Mouse (Mus musculus) embryonic facial prominence, embryonic 14.5 days (tissue): Measurements from ENCODE around the gene Ccdc134. TPM values are rescaled to one million over a fixed set of nuclear protein-coding genes. Genes with fewer than 3 reads are reported as not detected.

Experiments
- ATAC-seq: fragments of 200-750 bp; cut with Nextera tagmentation; 2 replicates; pipeline ENCODE4 v1.8.0; 2017; ENCODE audit warnings: low read depth, moderate number of reproducible peaks, moderate TSS enrichment
- DNase-seq: peaks from one replicate; pipeline ENCODE4 v3.0.0-alpha.2; 2015; ENCODE audit warnings: low spot score
- H3K27ac ChIP-seq: fragments of 300-500 bp; sonication (generic); replicated peaks from 2 replicates; pipeline ENCODE4 v1.5.1; 2014; ENCODE audit warnings: low read depth, mild to moderate bottlenecking, low read length, moderate library complexity
- H3K27me3 ChIP-seq: fragments of 300-500 bp; sonication (generic); replicated peaks from 2 replicates; pipeline ENCODE4 v1.6.1; 2014; ENCODE audit warnings: low read length; ENCODE audit not compliant: control insufficient read depth, insufficient read depth
- H3K36me3 ChIP-seq: fragments of 300-500 bp; sonication (generic); 2 replicates; pipeline ENCODE4 v1.6.1; 2014; ENCODE audit warnings: low read length, mixed read lengths; ENCODE audit not compliant: control insufficient read depth, insufficient read depth
- H3K4me1 ChIP-seq: fragments of 300-500 bp; sonication (generic); 2 replicates; pipeline ENCODE4 v1.6.1; 2014; ENCODE audit warnings: antibody characterized with exemption, low read length; ENCODE audit not compliant: control insufficient read depth, insufficient read depth
- H3K4me2 ChIP-seq: fragments of 300-500 bp; sonication (generic); 2 replicates; pipeline ENCODE4 v1.6.1; 2014; ENCODE audit warnings: low read depth, mild to moderate bottlenecking, low read length, moderate library complexity, mixed read lengths
- H3K4me3 ChIP-seq: fragments of 300-500 bp; sonication (generic); 2 replicates; pipeline ENCODE4 v1.5.1; 2014; ENCODE audit warnings: low read depth, mild to moderate bottlenecking, low read length
- H3K9ac ChIP-seq: fragments of 300-500 bp; sonication (generic); 2 replicates; pipeline ENCODE4 v1.6.1; 2014; ENCODE audit warnings: low read depth, mild to moderate bottlenecking, low read length, moderate library complexity, mixed read lengths
- H3K9me3 ChIP-seq: fragments of 300-500 bp; sonication (generic); 2 replicates; pipeline ENCODE4 v1.6.1; 2016; ENCODE audit warnings: low read length; ENCODE audit not compliant: control insufficient read depth
- WGBS: fragments of 180-500 bp; shearing (Covaris S2); extraction: QIAGEN DNeasy Blood & Tissue Kit; methylation state at CpG from one replicate; pipeline ENCODE4 v1.1.7; 2014; 5-methylcytosine and 5-hydroxymethylcytosine counted together
- polyA plus RNA-seq: library from polyadenylated mRNA; unstranded; fragments of >200 nt; fragmentation: Nextera tagmentation; extraction: Ambion mirVana; gene quantifications from 2 replicates; pipeline ENCODE4 v1.2.1, GENCODE M21; 2014

Ccdc134 gene
- polyA plus RNA-seq, 1 experiment from 2014 or later = 29.6 TPM

DNA sequence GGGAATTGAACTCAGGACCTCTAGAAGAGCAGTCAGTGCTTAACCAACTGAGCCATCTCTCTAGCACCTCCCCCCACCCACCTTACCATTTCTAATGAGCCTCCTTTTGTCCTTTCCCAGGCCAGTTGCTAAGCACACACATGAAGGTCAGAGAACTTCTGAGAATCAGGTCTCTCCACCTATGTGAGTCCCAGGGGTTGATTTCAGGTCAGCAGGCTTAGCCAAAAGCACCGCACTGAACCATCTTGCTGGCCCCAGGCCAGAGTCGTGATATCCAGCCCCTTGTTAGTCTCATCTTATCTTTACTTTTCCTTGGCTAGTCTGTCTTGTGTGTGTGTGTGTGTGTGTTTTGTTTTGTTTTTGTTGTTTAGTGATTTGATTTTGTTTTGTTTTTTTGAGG, 17.7 kb downstream of the Ccdc134 start:
- H3K27me3 ChIP-seq = no peaks in the 10 kb centered on the region
- H3K9me3 ChIP-seq = no peaks in the 10 kb centered on the region
- H3K4me3 ChIP-seq = no peak overlapping the region
- 45% methylated on average over 2 of the region's 2 CpGs for WGBS
- 0 out of 2 replicates have a peak overlapping the region, but pooled peaks have one; percentile 1 for H3K9ac ChIP-seq
- peaks cover 11% of the 10 kb centered on the region; the same call in 1 of the 2 replicates for H3K36me3 ChIP-seq
- peak overlapping the region; percentile 85 for H3K27ac ChIP-seq
- no peak for DNase-seq
- ATAC-seq = no peak
- H3K4me2 ChIP-seq = no peak overlapping the region
- 0 out of 2 replicates have a peak, but pooled peaks cover 16% of the 10 kb centered on the region for H3K4me1 ChIP-seq

DNA sequence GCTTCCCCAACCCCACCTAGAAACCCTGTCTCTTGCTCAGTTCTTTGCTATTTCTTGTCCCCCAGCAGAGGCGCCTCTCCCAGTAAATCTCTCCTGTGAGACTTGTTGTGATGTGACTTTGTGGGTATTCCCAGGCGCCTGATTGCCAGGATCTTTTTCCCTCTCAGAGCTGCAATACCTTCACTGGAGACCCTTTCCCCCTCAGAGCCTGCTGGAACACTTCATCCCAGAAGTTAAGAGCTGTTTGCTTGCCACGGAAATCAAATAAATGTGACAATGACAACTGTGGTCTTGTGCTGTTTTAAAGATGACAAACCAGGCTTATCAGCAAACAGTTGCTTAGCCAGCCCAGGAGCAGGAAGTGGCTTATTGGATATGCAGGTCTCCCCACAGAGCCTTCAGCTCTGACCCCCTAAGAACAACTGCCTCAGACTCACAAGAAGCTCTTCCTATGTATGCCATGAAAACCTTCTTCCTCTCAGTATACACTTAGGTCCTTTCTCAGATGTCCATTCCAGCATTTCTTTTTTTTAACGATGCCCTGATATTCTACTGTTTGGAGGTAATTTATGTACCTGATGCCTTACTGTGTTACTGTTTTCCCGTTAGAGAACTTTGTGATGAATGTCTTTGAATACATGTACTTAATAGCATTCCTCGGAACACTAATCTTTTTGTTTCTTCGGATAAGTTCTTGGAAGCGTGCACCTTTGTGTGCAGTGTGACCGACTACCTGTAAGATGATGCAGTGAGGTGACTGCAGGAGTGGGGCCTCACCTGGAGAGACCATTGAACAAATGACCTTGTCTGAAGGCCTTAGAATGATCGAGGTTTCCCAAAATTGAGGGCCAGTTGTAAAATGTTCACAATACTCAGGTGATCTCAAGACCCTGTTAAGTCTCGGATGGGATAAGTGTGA, 18.4 kb downstream of the Ccdc134 start:
- Histone ChIP-seq H3K27me3 (no peaks in the 10 kb centered on the region), H3K9me3 (no peaks in the 10 kb centered on the region), H3K9ac (peak overlapping the region; percentile 22), H3K4me3 (peak overlapping the region; percentile 89), H3K4me2 (peak overlapping the region; percentile 45), H3K36me3 (peaks cover 13% of the 10 kb centered on the region; the same call in 1 of the 2 replicates), H3K4me1 (0 out of 2 replicates have a peak, but pooled peaks cover 16% of the 10 kb centered on the region), H3K27ac (peak overlapping the region; percentile 85)
- DNase-seq = peak; percentile 41
- WGBS = 13% methylated on average over 11 of the region's 11 CpGs
- no peak; the same call in 1 of the 2 replicates for ATAC-seq

DNA sequence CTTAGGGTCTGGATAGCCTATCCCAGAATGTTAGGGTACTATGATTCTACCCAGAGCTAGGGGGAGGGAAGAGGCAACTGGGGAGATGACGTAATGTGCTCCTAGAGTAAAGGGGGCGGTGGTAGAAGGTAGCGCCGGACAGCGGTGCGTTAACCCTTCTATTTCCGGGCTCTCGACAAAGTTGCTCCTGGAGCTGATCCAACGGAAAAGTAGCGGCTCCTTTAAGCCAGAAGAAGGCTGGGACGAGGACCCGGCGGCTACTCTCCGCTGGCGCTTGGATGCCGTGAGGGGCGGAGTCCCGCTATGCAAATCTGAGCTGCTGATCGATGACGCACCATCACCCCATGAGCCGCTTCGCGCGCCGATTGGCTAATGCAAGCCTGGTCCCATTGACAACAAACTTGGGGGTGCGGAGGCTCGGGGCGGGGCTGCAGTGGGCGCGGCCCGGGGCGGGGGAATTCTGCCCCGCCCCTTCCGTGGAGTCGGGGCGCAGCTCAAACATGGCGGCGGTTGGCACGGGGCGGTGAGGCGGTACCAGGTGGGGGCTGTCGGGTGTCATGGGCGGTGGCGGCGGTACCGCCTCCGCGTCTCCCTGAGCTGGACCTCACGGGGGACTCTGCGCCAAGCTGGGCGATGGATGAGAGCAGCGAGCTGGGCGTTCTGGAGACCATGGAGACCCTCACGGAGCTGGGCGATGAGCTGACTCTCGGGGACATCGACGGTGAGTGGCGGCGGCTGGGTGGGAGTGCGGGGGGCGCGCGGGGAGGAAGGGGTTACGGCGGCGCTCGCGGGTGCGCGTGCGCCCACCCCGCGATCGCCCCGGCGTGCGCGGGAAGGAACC, 19.3 kb downstream of the Ccdc134 start, which contains the start of gene Srebf2:
Srebf2 (plus strand) TSS at position 412 of the 841 bp plus-strand sequence.
- WGBS = under 1% methylated on average over 26 of the region's 79 CpGs
- peak within 1 kb of the TSS; percentile 92 for H3K9ac ChIP-seq
- H3K9me3 ChIP-seq = no peaks in the 10 kb centered on the region
- H3K4me3 ChIP-seq = peak within 1 kb of the TSS; percentile 89
- ATAC-seq (peak; percentile 96), DNase-seq (peak; percentile 100)
- H3K4me2 ChIP-seq = peak within 1 kb of the TSS; percentile 66
- 0 out of 2 replicates have a peak, but pooled peaks cover 7% of the 10 kb centered on the region for H3K36me3 ChIP-seq
- 0 out of 2 replicates have a peak, but pooled peaks cover 16% of the 10 kb centered on the region for H3K4me1 ChIP-seq
- H3K27me3 ChIP-seq = no peaks in the 10 kb centered on the region
- H3K27ac ChIP-seq = peak within 1 kb of the TSS; percentile 97

DNA sequence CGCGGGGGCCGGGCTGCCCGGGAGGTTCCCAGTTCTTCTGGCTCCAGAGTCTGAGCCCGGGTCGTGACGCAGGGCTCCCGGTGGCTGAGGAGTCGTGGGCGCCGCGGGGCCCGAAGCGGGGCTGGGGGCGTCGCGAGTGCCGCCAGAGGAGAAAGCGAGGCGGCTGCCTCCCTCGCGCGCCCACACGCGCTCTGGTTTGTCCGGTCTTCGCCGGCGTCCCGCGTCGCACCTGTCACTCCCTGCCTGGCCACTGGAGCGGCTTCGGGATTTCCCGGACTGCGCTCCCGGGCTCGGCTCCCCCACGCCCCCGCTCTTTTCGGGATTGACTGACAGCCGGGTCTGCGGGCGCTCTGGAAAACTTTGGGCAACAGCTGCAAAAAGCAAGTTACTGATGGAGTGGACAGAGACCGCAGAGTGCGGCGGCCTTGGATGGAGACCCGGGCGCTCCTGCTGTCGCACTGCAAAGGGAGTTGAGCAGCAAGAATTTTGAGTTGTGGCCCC, 19.9 kb downstream of the Ccdc134 start:
- Histone ChIP-seq H3K9me3 (no peaks in the 10 kb centered on the region), H3K4me1 (peaks cover 19% of the 10 kb centered on the region; the same call in 1 of the 2 replicates), H3K9ac (peak overlapping the region; percentile 92), H3K36me3 (0 out of 2 replicates have a peak, but pooled peaks cover 7% of the 10 kb centered on the region), H3K4me2 (peak overlapping the region; percentile 66), H3K4me3 (peak overlapping the region; percentile 89), H3K27ac (peak overlapping the region; percentile 97), H3K27me3 (no peaks in the 10 kb centered on the region)
- ATAC-seq (peak; percentile 8), DNase-seq (peak; percentile 82)
- under 1% methylated on average over 20 of the region's 50 CpGs for WGBS

GRCm38 (mm10) chr15:82148510-82148911, 20.8 kb downstream of the Ccdc134 start:
- Histone ChIP-seq H3K27me3 (no peaks in the 10 kb centered on the region), H3K36me3 (0 out of 2 replicates have a peak, but pooled peaks cover 7% of the 10 kb centered on the region), H3K9me3 (no peaks in the 10 kb centered on the region), H3K4me2 (peak overlapping the region; percentile 66), H3K9ac (peak overlapping the region; percentile 92), H3K4me1 (peaks cover 24% of the 10 kb centered on the region; the same call in 1 of the 2 replicates), H3K4me3 (peak overlapping the region; percentile 89), H3K27ac (peak overlapping the region; percentile 97)
- ATAC-seq (no peak), DNase-seq (no peak)
- WGBS = 23% methylated on average over 9 of the region's 9 CpGs

DNA sequence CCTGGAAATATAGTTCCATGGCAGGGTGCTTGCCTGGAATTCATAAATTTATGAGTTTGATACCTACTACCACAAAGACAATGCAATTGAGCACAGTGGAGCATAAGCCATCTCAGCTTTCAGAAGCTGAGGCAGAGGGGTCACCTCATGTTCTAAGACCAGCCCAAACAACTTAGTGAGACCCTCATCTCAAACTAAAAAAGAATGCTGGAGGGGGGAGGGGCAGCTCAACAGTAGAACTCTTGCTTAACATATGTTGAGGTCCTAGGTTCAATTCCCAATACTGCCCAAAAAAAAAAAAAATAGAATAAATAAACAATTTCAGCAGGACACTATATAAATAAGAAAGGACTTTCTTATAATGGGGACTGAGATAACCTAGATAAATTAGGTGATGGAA, 22.3 kb downstream of the Ccdc134 start:
- DNase-seq (no peak), ATAC-seq (no peak)
- H3K36me3 ChIP-seq = 0 out of 2 replicates have a peak, but pooled peaks cover 7% of the 10 kb centered on the region
- peaks cover 24% of the 10 kb centered on the region; the same call in 1 of the 2 replicates for H3K4me1 ChIP-seq
- H3K27me3 ChIP-seq = no peaks in the 10 kb centered on the region
- no peak overlapping the region for H3K9ac ChIP-seq
- no peak overlapping the region for H3K4me2 ChIP-seq
- H3K4me3 ChIP-seq = no peak overlapping the region
- H3K9me3 ChIP-seq = no peaks in the 10 kb centered on the region
- H3K27ac ChIP-seq = no peak overlapping the region

- no peak overlapping the region for H3K27ac ChIP-seq
- H3K4me3 ChIP-seq = no peak overlapping the region
- WGBS = 89% methylated on average over 4 of the region's 4 CpGs
- H3K36me3 ChIP-seq = 0 out of 2 replicates have a peak, but pooled peaks cover 7% of the 10 kb centered on the region
- H3K9ac ChIP-seq = no peak overlapping the region
- ATAC-seq = no peak
- H3K4me1 ChIP-seq = peaks cover 22% of the 10 kb centered on the region; the same call in 1 of the 2 replicates
- H3K9me3 ChIP-seq = no peaks in the 10 kb centered on the region
- H3K4me2 ChIP-seq = no peak overlapping the region
- no peaks in the 10 kb centered on the region for H3K27me3 ChIP-seq
- DNase-seq = no peak
These were observed 23.5 kb downstream of the Ccdc134 start for GRCm38 (mm10) chr15:82151176-82151575.

GRCm38 (mm10) chr15:82152022-82152421, 24.3 kb downstream of the Ccdc134 start:
- H3K27me3 ChIP-seq = no peaks in the 10 kb centered on the region

More at GRCm38 (mm10) chr15:82152022-82152421, 24.3 kb downstream of the Ccdc134 start:
- Histone ChIP-seq H3K4me3 (no peak overlapping the region), H3K27ac (0 out of 2 replicates have a peak overlapping the region, but pooled peaks have one; percentile 44), H3K4me1 (peaks cover 19% of the 10 kb centered on the region; the same call in 1 of the 2 replicates), H3K9ac (no peak overlapping the region), H3K36me3 (0 out of 2 replicates have a peak, but pooled peaks cover 7% of the 10 kb centered on the region), H3K9me3 (no peaks in the 10 kb centered on the region), H3K4me2 (no peak overlapping the region)
- ATAC-seq (no peak), DNase-seq (no peak)
- WGBS = 82% methylated on average over 12 of the region's 12 CpGs
